Mouse (Mus musculus) ovary, postnatal 14 days (tissue): Measurements from ENCODE around the gene Arid5a.

ENCODE experiments used
- DNase-seq: peaks from one replicate; pipeline ENCODE4 v3.0.0; 2022; ENCODE audit warnings: low spot score

Arid5a gene

GRCm38 (mm10) chr1:36294402-36294801, 13.1 kb upstream of the Arid5a start:
- DNase-seq: no peak

GRCm38 (mm10) chr1:36296466-36297149, 10.9 kb upstream of the Arid5a start:
- no peak for DNase-seq

GRCm38 (mm10) chr1:36298107-36298506, 9.4 kb upstream of the Arid5a start:
- no peak for DNase-seq

GRCm38 (mm10) chr1:36299126-36299525, 8.4 kb upstream of the Arid5a start:
- DNase-seq: no peak

GRCm38 (mm10) chr1:36299676-36300075, 7.9 kb upstream of the Arid5a start:
- DNase-seq: no peak

GRCm38 (mm10) chr1:36300486-36300885, 7.0 kb upstream of the Arid5a start:
- DNase-seq: no peak

- no peak for DNase-seq
These were observed 5.3 kb upstream of the Arid5a start for GRCm38 (mm10) chr1:36302273-36302672.

- no peak for DNase-seq
These were observed 4.6 kb upstream of the Arid5a start for GRCm38 (mm10) chr1:36302957-36303356.

- peak; percentile 68 for DNase-seq
These were observed 3.9 kb upstream of the Arid5a start for GRCm38 (mm10) chr1:36303381-36304320.

- no peak for DNase-seq
These were observed 2.8 kb upstream of the Arid5a start for GRCm38 (mm10) chr1:36304764-36305163.

- DNase-seq: no peak
These were observed 1.4 kb upstream of the Arid5a start for GRCm38 (mm10) chr1:36306120-36306519.

GRCm38 (mm10) chr1:36307121-36307494, 425 bp upstream of the Arid5a start:
- DNase-seq: no peak

GRCm38 (mm10) chr1:36308451-36308901, 943 bp downstream of the Arid5a start:
- DNase-seq: no peak

GRCm38 (mm10) chr1:36308966-36309475, 1.5 kb downstream of the Arid5a start:
- no peak for DNase-seq

- DNase-seq: no peak
These were observed 2.0 kb downstream of the Arid5a start for GRCm38 (mm10) chr1:36309498-36309901.

- DNase-seq: no peak
These were observed 7.6 kb downstream of the Arid5a start for GRCm38 (mm10) chr1:36314959-36315775.

GRCm38 (mm10) chr1:36315776-36316100, 8.2 kb downstream of the Arid5a start:
- no peak for DNase-seq

GRCm38 (mm10) chr1:36321164-36321563, 13.6 kb downstream of the Arid5a start:
- DNase-seq: no peak

- DNase-seq: no peak
These were observed 14.5 kb downstream of the Arid5a start for GRCm38 (mm10) chr1:36321829-36322573.

GRCm38 (mm10) chr1:36323076-36323475, 15.5 kb downstream of the Arid5a start:
- DNase-seq: no peak

- peak; percentile 31 for DNase-seq
These were observed 16.4 kb downstream of the Arid5a start for GRCm38 (mm10) chr1:36323746-36324448.
